Mouse (Mus musculus) embryonic facial prominence, embryonic 11.5 days (tissue): ENCODE measurements around the gene Cd24a. TPM values are rescaled to one million over a fixed set of nuclear protein-coding genes. Genes with fewer than 3 reads are reported as not detected.

Experiments used
- ATAC-seq: fragments of 200-750 bp; cut with Nextera tagmentation; replicated peaks from 2 replicates; pipeline ENCODE4 v1.8.0; 2017; ENCODE audit warnings: low read depth; ENCODE audit not compliant: insufficient number of reproducible peaks, low FRiP score, low TSS enrichment
- DNase-seq: peaks from one replicate; pipeline ENCODE4 v3.0.0-alpha.2; 2015; ENCODE audit warnings: low spot score
- H3K27ac ChIP-seq: fragments of 300-500 bp; sonication (generic); replicated peaks from 2 replicates; pipeline ENCODE4 v1.5.1; 2014; ENCODE audit warnings: mild to moderate bottlenecking, low read depth, low read length, control low read depth
- H3K27me3 ChIP-seq: fragments of 300-500 bp; sonication (generic); 2 replicates; pipeline ENCODE4 v1.6.1; 2014; ENCODE audit warnings: mild to moderate bottlenecking, low read length, moderate library complexity, mixed read lengths; ENCODE audit not compliant: control insufficient read depth, insufficient read depth
- H3K36me3 ChIP-seq: fragments of 300-500 bp; sonication (generic); replicated peaks from 2 replicates; pipeline ENCODE4 v1.6.1; 2014; ENCODE audit warnings: low read depth, mild to moderate bottlenecking, low read length, moderate library complexity, mixed read lengths; ENCODE audit not compliant: control insufficient read depth, insufficient read depth
- H3K4me1 ChIP-seq: fragments of 300-500 bp; sonication (generic); 2 replicates; pipeline ENCODE4 v1.6.1; 2014; ENCODE audit warnings: low read length, mixed read lengths; ENCODE audit not compliant: control insufficient read depth, insufficient read depth
- H3K4me2 ChIP-seq: fragments of 300-500 bp; sonication (generic); 2 replicates; pipeline ENCODE4 v1.6.1; 2014; ENCODE audit warnings: low read depth, mild to moderate bottlenecking, control low read depth, low read length, moderate library complexity
- H3K4me3 ChIP-seq: fragments of 300-500 bp; sonication (generic); 2 replicates; pipeline ENCODE4 v1.5.1; 2014; ENCODE audit warnings: low read depth, low read length, control low read depth
- H3K9ac ChIP-seq: fragments of 300-500 bp; sonication (generic); replicated peaks from 2 replicates; pipeline ENCODE4 v1.6.1; 2014; ENCODE audit warnings: mild to moderate bottlenecking, control low read depth, low read length
- H3K9me3 ChIP-seq: fragments of 300-500 bp; sonication (generic); replicated peaks from 2 replicates; pipeline ENCODE4 v1.6.1; 2016; ENCODE audit warnings: mild to moderate bottlenecking, low read length, inconsistent platforms, mixed read lengths; ENCODE audit not compliant: control insufficient read depth
- WGBS: fragments of 180-500 bp; shearing (Covaris S2); extraction: QIAGEN DNeasy Blood & Tissue Kit; methylation state at CpG from one replicate; pipeline ENCODE4 v1.1.7; 2014; 5-methylcytosine and 5-hydroxymethylcytosine counted together
- polyA plus RNA-seq: library from polyadenylated mRNA; unstranded; fragments of >200 nt; fragmentation: Nextera tagmentation; extraction: Ambion mirVana; gene quantifications from 2 replicates; pipeline ENCODE4 v1.2.1, GENCODE M21; 2014

Gene Cd24a
- 595 and 626 TPM in 2 replicates for polyA plus RNA-seq

- Histone ChIP-seq H3K4me2 (peak within 1 kb of the TSS; percentile 85), H3K27me3 (no peaks in the 10 kb centered on the region), H3K9me3 (no peaks in the 10 kb centered on the region), H3K27ac (peak within 1 kb of the TSS; percentile 98), H3K4me3 (peak within 1 kb of the TSS; percentile 57), H3K36me3 (no peaks in the 10 kb centered on the region), H3K4me1 (no peaks in the 10 kb centered on the region), H3K9ac (peak within 1 kb of the TSS; percentile 94)
- under 1% methylated on average over 6 of the region's 6 CpGs for WGBS
- no peak for DNase-seq
- no peak for ATAC-seq
Observed at GRCm38 (mm10) chr10:43577997-43578331, at the start of gene Cd24a. Gene Cd24a (plus strand): TSS chr10:43578284.

DNA sequence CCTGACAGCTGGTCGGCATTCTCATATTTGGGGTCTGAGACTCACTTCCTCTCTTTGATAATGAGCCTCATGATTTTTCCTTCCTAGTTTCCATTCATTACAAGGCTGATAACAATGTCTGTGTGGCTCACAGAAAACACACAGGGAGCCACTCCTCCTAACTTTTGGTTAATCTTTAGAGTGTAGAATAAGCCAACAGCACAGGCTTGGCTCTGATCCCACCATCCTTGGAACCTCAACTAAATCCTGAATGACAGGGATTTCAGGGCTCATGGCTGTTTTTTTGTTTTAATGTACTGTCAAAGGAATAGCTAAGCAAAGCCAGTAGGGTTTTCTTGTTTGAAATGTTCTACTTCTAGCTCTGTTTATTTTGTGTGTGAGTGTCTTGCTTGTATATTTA lies 43.7 kb upstream of the Cd24a start:
- Histone ChIP-seq H3K4me3 (no peak overlapping the region), H3K9ac (no peak overlapping the region), H3K27ac (no peak overlapping the region), H3K4me2 (no peak overlapping the region), H3K4me1 (no peaks in the 10 kb centered on the region), H3K9me3 (no peaks in the 10 kb centered on the region), H3K27me3 (no peaks in the 10 kb centered on the region), H3K36me3 (no peaks in the 10 kb centered on the region; the same call in 1 of the 2 replicates)
- DNase-seq (no peak), ATAC-seq (no peak)
- WGBS = 93% methylated on average over 1 of the region's 1 CpGs

GRCm38 (mm10) chr10:43537652-43538051 lies 40.4 kb upstream of the Cd24a start:
- Histone ChIP-seq H3K27ac (no peak overlapping the region), H3K36me3 (no peaks in the 10 kb centered on the region; the same call in 1 of the 2 replicates), H3K27me3 (no peaks in the 10 kb centered on the region), H3K4me1 (no peaks in the 10 kb centered on the region), H3K4me2 (no peak overlapping the region), H3K9ac (no peak overlapping the region), H3K9me3 (no peaks in the 10 kb centered on the region), H3K4me3 (no peak overlapping the region)
- no peak for DNase-seq
- no peak for ATAC-seq
- 93% methylated on average over 7 of the region's 7 CpGs for WGBS

GRCm38 (mm10) chr10:43538831-43539230 lies 39.3 kb upstream of the Cd24a start:
- WGBS = 89% methylated on average over 5 of the region's 5 CpGs
- no peak overlapping the region for H3K4me3 ChIP-seq
- no peak overlapping the region for H3K4me2 ChIP-seq
- DNase-seq (no peak), ATAC-seq (no peak)
- no peaks in the 10 kb centered on the region for H3K4me1 ChIP-seq
- H3K27ac ChIP-seq = no peak overlapping the region
- H3K9ac ChIP-seq = no peak overlapping the region
- H3K36me3 ChIP-seq = no peaks in the 10 kb centered on the region
- H3K9me3 ChIP-seq = no peaks in the 10 kb centered on the region
- no peaks in the 10 kb centered on the region for H3K27me3 ChIP-seq

DNA sequence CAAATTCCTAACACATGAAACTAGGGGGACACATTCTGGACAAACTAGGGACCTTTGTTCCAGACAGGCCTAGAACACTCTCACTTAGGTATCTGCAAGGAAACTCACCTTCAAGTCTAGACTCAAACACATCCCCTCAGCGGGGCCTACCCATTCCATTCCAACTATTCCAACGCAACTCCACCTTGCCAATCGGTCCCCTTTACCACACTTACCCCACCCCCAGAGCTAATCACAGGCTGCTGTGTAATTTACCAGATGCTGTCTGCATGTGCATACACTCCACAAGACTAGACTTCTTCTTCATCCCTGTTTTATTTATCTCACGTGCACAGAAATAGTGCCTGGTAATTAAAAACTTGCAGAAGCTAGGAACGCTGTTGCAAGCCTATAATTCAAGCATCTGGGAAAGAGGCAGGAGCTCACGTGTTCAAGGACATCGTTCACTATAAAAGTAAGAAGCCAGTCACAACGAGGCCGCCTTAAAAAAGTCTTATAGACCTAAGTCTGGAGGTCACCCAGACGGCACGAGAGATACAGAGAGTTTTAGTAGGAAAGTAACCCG lies 38.3 kb upstream of the Cd24a start:
- 21% methylated on average over 12 of the region's 12 CpGs for WGBS
- peak overlapping the region; percentile 37 for H3K4me2 ChIP-seq
- no peaks in the 10 kb centered on the region for H3K9me3 ChIP-seq
- peak overlapping the region; percentile 88 for H3K9ac ChIP-seq
- H3K27me3 ChIP-seq = no peaks in the 10 kb centered on the region
- no peak overlapping the region for H3K27ac ChIP-seq
- no peak for ATAC-seq
- no peaks in the 10 kb centered on the region for H3K36me3 ChIP-seq
- DNase-seq = no peak
- no peaks in the 10 kb centered on the region for H3K4me1 ChIP-seq
- peak overlapping the region; percentile 91 for H3K4me3 ChIP-seq

- peak; percentile 99 for ATAC-seq
- H3K36me3 ChIP-seq = no peaks in the 10 kb centered on the region
- H3K27me3 ChIP-seq = no peaks in the 10 kb centered on the region
- no peaks in the 10 kb centered on the region for H3K9me3 ChIP-seq
- peak within 1 kb of the TSS; percentile 91 for H3K4me3 ChIP-seq
- under 1% methylated on average over 51 of the region's 56 CpGs for WGBS
- no peaks in the 10 kb centered on the region for H3K4me1 ChIP-seq
- H3K9ac ChIP-seq = peak within 1 kb of the TSS; percentile 88
- DNase-seq = peak; percentile 96
- peak within 1 kb of the TSS; percentile 37 for H3K4me2 ChIP-seq
- 0 out of 2 replicates have a peak within 1 kb of the TSS, but pooled peaks have one; percentile 8 for H3K27ac ChIP-seq
Observed at GRCm38 (mm10) chr10:43540442-43541152, 37.5 kb upstream of the Cd24a start, which contains the start of gene 1700021F05Rik. Gene 1700021F05Rik (minus strand): TSS chr10:43540994.

DNA sequence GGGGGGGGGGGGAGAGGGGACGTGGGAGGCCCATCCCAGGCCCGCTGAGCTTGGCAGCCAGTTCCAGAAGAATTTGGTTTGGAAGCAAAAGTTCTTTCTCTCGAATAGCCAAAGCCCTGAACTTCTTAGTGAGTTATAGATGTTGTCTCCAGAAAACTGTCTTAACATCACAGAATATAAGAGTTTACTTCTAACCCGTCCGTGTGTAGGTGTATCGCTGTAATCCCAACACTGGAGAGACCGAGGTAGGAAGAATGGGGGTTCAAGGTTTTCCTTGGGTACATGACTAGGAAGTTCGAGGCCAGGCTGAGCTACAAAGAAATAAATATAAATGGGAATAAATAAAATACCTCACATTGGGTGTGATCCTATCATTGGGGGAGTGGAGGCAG lies 36.9 kb upstream of the Cd24a start:
- ATAC-seq (peak; percentile 1; the same call in 1 of the 2 replicates), DNase-seq (no peak)
- Histone ChIP-seq H3K4me3 (peak overlapping the region; percentile 91), H3K4me1 (no peaks in the 10 kb centered on the region), H3K9me3 (no peaks in the 10 kb centered on the region), H3K27ac (no peak overlapping the region), H3K4me2 (peak overlapping the region; percentile 37; the same call in 1 of the 2 replicates), H3K36me3 (no peaks in the 10 kb centered on the region), H3K27me3 (no peaks in the 10 kb centered on the region), H3K9ac (no peak overlapping the region; the same call in 1 of the 2 replicates)
- WGBS = 51% methylated on average over 7 of the region's 8 CpGs

GRCm38 (mm10) chr10:43549411-43549810 lies 28.7 kb upstream of the Cd24a start:
- no peak overlapping the region for H3K4me2 ChIP-seq
- H3K27me3 ChIP-seq = no peaks in the 10 kb centered on the region
- ATAC-seq (no peak), DNase-seq (peak; percentile 26)
- H3K9ac ChIP-seq = no peak overlapping the region
- no peak overlapping the region for H3K4me3 ChIP-seq
- H3K27ac ChIP-seq = no peak overlapping the region
- no peaks in the 10 kb centered on the region for H3K36me3 ChIP-seq
- H3K9me3 ChIP-seq = no peaks in the 10 kb centered on the region
- H3K4me1 ChIP-seq = no peaks in the 10 kb centered on the region
- WGBS = 70% methylated on average over 5 of the region's 5 CpGs
